Mouse (Mus musculus): ENCODE measurements around the gene Atxn2. TPM values are rescaled to one million over a fixed set of nuclear protein-coding genes. Genes with fewer than 3 reads are reported as not detected.
"Not testable (repeated sequence)": the region's sequence is repeated elsewhere in the genome, so short reads cannot be mapped to it uniquely, and the experiment has no call there.

Gene Atxn2
- total RNA-seq, 2 experiments from 2014 or later, result 248 to 251 TPM

DNA sequence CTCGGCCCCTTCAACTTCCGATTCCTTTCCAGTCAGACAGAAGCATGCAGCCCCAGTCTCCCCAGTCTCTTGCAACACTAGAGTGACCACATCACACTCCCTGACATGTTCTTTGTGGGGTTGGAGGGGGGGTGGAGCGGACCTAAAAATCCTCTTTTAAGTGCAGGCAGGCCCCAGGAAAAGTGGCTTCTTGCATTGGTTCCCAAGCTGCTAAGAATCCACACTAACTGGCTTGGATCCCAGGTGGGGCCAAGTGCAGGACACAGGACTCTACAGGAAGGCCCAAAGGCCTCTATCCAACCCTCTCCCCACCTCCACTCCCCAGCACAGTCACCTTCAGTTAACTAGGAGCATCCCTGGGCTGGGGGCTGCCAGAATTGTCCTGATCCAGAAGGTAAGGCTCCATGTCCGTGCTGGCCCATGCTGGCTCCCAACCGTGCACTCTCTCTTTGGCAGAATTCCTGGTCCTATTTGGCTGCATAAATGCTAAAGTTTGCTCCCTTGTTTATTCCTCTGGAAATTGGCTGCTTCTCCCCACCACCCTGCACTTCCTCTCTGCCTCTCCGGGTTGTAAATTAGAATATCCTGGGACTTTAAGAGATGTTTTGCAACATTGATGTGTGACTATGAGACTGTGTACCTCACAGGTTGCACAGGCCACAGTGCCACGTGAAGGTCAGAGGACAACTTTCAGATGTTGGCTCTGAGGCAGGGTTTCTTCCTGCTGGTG is 20.5 kb upstream of the Atxn2 start:
- no peak for TF ChIP-seq CTCF (IDR thresholded peaks at IDR 0.05)
- DNase-seq (ENCODE audit: extremely low spot score in 1 of 2, low spot score in 2 of 2), result no peak
- no peak overlapping the region for H3K4me3 ChIP-seq
- intact Hi-C loops (cut with DNase I), result no loop called here
- no peak overlapping the region for H3K27ac ChIP-seq

DNA sequence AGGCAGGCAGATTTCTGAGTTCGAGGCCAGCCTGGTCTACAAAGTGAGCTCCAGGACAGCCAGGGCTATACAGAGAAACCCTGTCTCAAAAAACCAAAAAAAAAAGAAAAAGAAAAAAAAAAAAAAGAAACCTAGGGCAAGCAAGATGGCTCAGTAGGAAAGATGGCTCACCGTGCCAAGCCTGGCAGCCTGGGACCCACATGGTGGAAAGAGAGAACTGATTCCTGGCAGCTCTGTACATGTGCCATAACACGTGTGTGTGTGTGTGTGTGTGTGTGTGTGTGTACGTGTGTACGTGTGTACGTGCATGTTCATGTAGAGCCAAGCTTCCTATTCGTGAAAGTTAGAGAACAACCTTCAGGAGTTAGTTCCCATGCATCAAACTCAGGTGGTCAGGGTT is 19.7 kb upstream of the Atxn2 start:
- H3K4me3 ChIP-seq; DNase-seq (ENCODE audit: extremely low spot score in 1 of 2, low spot score in 2 of 2); H3K27ac ChIP-seq; intact Hi-C loops (cut with DNase I): not testable (repeated sequence)

DNA sequence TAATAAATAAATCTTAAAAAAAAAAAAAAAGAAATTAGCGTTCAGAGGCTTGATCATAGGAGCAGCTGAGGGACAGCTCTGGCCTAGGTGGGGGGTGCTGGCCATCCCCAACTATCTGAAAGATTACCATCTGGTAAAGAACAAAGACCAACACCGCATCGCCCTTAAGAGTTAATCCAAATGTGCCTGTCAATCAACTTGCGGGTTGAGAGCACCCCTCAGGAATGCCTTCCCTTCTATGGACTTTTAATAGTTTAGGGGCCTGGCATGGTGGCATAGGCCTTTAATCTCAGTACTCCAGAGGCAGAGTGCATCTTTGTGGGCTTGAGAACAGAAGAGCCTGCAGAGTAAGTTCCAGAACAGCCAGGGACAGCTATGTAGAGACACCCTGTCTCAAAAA is 18.2 kb upstream of the Atxn2 start:
- Histone ChIP-seq H3K4me3 (no peak overlapping the region), H3K27ac (no peak overlapping the region)
- intact Hi-C loops (cut with DNase I), result no loop called here
- DNase-seq (ENCODE audit: extremely low spot score in 1 of 2, low spot score in 2 of 2), result no peak
- TF ChIP-seq CTCF (IDR thresholded peaks at IDR 0.05), result no peak

DNA sequence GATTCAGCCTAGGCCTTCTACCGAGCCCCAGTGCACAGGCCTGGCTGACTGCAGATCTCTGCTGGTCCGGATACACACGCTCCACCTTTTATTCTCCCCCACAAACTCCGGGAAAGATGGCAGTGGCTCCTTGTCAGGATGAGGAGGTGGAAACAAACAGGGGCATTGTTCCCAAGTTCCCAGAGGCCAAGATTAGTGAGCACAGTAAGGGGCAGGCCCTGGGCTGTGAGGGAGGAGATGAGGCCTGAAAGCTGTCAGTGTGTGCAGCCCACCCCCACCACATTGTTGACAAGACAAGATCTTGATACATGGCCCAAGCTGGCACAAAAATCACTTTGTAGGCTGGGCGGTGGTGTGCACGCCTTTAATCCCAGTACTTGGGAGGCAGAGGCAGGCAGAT is 14.4 kb upstream of the Atxn2 start:
- no peak overlapping the region for H3K27ac ChIP-seq
- DNase-seq (ENCODE audit: extremely low spot score in 1 of 2, low spot score in 2 of 2), result no peak
- TF ChIP-seq CTCF (IDR thresholded peaks at IDR 0.05), result no peak
- intact Hi-C loops (cut with DNase I), result no loop called here
- H3K4me3 ChIP-seq, result no peak overlapping the region

DNA sequence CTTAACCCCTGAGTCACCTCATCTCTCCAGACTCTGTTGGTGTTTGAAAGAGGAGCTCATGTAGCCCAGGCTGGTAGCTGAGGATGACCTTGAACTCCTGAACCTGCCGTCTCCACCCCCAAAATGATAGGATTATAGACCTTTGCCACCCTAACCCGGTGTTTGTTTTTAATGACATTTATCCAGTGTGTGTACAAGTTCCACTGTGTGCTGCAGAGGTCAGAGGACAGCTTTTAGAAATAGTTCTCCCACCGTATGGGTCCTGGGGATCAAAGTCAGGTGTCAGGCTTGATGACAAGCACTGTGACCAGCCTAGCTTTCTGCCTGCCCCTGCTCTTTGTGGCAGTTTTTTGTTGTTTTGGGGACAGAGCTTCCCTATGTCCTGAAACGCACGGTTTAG is 11.2 kb upstream of the Atxn2 start:
- intact Hi-C loops (cut with DNase I), result no loop called here
- TF ChIP-seq CTCF (IDR thresholded peaks at IDR 0.05), result no peak
- H3K27ac ChIP-seq, result no peak overlapping the region
- no peak overlapping the region for H3K4me3 ChIP-seq
- no peak for DNase-seq (ENCODE audit: extremely low spot score in 1 of 2, low spot score in 2 of 2)

DNA sequence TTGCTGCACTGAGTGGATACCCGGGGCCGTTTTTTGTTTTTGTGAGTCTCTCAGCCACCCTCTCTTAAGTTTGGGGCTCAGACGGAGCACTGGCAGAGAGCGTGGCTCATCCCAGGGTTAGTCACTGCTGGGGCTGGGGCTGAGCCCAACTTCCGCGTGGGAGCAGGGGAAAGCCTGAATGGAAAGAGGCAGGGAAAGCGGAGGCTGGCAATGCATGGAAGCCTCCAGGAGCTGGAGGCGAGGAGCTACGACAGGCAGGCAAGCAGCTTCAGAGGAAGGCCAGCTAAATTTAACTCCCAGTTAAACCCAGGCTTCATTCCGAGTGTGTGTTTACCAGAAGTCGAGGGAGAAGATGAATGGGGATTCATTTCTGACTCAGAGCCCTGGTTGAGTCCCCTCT is 10.6 kb upstream of the Atxn2 start:
- peak; percentile 79 to 81 for DNase-seq (ENCODE audit: extremely low spot score in 1 of 2, low spot score in 2 of 2)
- Histone ChIP-seq H3K4me3 (0 out of 2 replicates have a peak overlapping the region, but pooled peaks have one; percentile 1), H3K27ac (peak overlapping the region; percentile 50; the same call in 1 of the 2 replicates)
- intact Hi-C loops (cut with DNase I), result no loop called here
- no peak for TF ChIP-seq CTCF (IDR thresholded peaks at IDR 0.05)

DNA sequence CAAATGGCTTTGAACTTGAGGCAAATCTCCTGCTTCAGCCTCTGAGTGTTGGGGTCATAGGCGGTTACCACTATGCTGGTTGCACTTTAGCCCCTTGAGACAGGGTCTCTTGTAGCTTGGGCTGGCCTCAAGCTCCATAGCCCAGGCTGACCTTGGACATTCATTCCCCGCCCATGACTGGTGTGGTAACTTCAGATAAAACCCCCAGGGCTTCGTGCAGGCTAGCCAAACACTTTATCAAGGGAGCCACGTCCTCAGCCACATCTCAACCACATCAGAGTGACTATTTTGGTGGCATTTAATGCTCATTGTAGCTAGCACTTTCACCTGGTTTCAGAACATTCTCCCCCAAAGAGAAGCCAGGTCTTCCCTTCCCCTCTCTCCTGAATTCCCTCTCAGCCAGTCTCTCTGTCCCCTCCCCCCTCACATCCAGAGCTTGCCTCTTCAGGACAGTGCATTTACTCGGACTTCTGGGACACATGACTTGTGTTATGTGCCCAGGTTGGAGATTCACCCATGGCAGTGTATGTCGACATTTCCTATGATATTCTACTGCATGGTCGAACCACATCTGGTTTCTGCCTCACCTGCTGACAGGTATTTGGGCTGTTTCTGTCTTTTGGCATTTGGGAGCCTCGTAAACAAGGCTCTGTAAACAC is 9.9 kb upstream of the Atxn2 start:
- peak overlapping the region; percentile 50 for H3K27ac ChIP-seq
- TF ChIP-seq CTCF (IDR thresholded peaks at IDR 0.05), result no peak
- DNase-seq (ENCODE audit: extremely low spot score in 1 of 2, low spot score in 2 of 2), result no peak
- H3K4me3 ChIP-seq, result no peak overlapping the region
- intact Hi-C loops (cut with DNase I), result no loop called here

DNA sequence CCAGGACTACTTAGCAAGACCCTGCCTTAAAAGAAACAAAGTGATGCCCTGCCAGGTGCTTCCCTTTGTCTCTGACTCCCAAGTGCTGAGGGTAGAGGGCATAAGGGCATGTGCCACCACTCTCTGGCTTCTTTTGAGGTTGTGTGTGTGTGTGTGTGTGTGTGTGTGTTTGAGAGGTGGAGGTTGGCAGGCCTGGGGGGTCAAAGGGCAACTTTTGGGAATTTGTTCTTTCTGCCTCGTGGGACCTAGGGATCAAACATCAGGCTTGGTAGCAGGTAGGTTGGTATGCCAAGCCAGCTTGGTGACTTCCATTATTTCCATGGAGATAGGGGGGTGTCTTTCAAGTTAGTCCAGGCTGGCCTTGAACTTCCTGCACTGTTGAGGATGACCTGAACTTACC is 7.8 kb upstream of the Atxn2 start:
- no peak overlapping the region for H3K4me3 ChIP-seq
- no peak for DNase-seq (ENCODE audit: extremely low spot score in 1 of 2, low spot score in 2 of 2)
- H3K27ac ChIP-seq, result no peak overlapping the region
- no peak for TF ChIP-seq CTCF (IDR thresholded peaks at IDR 0.05)
- intact Hi-C loops (cut with DNase I), result no loop called here

DNA sequence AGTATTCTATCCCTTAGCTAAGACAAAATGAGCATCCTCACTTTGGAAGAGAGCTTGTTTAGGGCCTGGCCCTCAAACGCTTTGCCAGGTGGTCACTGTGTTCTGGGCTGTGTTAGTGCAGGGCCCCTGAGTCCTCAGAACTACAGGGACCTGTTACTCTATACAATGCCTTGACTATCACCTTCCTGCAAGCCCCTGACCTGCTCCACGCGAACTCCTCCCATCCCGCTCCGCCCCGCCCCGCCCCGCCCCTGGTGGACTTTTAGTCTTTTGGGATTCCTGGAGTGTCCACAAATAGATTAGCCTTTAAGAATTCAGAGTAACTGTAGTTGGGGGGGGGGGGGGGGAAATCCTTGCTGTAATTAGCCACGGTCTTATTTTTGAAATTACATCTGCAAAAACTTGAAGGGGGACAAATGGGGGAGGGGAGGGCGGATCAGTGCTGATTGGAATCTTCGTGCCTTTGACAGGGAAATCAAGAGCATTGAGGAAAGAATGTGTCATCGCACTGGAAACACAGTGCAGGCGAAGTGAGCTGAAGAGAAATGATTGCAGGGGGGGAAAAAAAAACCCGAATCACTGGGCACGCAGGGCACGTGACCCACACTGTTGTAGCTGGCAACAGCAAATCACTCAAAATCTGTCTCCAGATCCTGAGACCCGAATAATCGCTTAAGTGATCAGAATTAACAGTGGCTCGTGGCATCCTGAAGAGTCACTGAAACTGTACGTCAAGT is 6.5 kb upstream of the Atxn2 start:
- no peak for DNase-seq (ENCODE audit: extremely low spot score in 1 of 2, low spot score in 2 of 2)
- peak overlapping the region; percentile 28; the same call in 1 of the 2 replicates for H3K4me3 ChIP-seq

DNA sequence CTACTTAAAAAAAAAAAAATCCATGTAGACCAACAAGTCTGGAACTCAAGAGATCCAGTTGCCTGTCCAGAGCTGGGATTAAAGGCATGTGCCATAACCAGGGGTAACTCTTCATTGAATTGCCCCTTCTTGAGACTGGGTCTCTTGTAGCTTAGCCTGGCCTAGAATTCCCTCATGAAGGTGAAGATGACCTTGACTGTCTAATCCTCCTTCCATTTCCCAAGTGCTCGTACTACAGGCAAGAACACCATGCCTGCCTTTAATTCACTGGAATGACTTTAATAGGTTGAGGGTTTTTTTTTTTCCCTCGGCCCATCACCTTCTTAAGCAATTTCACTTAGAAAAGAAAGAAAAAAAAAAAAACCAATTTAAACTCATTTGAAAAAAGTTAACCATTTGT is 735 bp upstream of the Atxn2 start:
- peak overlapping the region; percentile 98 for H3K27ac ChIP-seq
- TF ChIP-seq CTCF (IDR thresholded peaks at IDR 0.05), result no peak
- no peak for DNase-seq (ENCODE audit: extremely low spot score in 1 of 2, low spot score in 2 of 2)
- intact Hi-C loops (cut with DNase I), result loop anchor here (2.0 to 5.0 kb wide), 2 partner anchors 50 to 127 kb away; partner anchors contain the start of genes Acad10, Brap and Sh2b3
- peak overlapping the region; percentile 79 for H3K4me3 ChIP-seq

More for the DNA sequence above, 6.5 kb upstream of the Atxn2 start:
- no peak for TF ChIP-seq CTCF (IDR thresholded peaks at IDR 0.05)
- intact Hi-C loops (cut with DNase I), result no loop called here
- H3K27ac ChIP-seq, result no peak overlapping the region

DNA sequence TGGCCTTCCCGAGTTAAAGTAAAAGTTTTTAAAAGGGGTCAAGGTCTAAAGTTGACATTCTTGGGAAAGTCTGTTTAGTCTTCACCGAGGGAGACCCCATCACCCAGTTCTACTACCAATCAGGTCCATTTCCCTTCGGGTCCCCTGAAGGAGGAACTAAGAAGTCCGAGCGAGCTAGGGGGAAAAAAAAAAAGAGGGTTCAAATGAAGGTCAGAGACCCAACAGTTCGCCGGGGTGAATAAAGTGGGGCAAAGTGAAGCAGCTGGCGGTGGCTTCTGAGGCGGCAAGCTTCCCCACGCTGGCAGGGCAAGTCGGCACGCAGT is 325 bp upstream of the Atxn2 start:
- no peak for DNase-seq (ENCODE audit: extremely low spot score in 1 of 2, low spot score in 2 of 2)
- TF ChIP-seq CTCF (IDR thresholded peaks at IDR 0.05), result no peak
- intact Hi-C loops (cut with DNase I), result loop anchor here (2.0 to 5.0 kb wide), 2 partner anchors 50 to 126 kb away; partner anchors contain the start of genes Acad10, Brap and Sh2b3
- H3K4me3 ChIP-seq, result peak overlapping the region; percentile 79
- H3K27ac ChIP-seq, result peak overlapping the region; percentile 98

DNA sequence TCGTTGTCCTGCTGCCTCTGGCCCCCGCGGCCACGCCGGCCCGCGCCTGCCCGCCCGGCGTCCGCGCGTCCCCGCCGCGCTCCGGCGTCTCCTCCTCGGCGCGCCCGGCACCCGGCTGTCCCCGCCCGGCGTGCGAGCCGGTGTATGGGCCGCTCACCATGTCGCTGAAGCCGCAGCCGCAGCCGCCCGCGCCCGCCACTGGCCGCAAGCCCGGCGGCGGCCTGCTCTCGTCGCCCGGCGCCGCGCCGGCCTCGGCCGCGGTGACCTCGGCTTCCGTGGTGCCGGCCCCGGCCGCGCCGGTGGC is 743 bp downstream of the Atxn2 start:
- no peak for DNase-seq (ENCODE audit: extremely low spot score in 1 of 2, low spot score in 2 of 2)
- Histone ChIP-seq H3K4me3 (peak overlapping the region; percentile 80), H3K27ac (peak overlapping the region; percentile 73; the same call in 1 of the 2 replicates)
- TF ChIP-seq CTCF (IDR thresholded peaks at IDR 0.05), result no peak
- intact Hi-C loops (cut with DNase I), result loop anchor here (2.0 to 5.0 kb wide), 2 partner anchors 51 to 125 kb away; partner anchors contain the start of genes Acad10, Brap and Sh2b3

Measured in left cerebral cortex, adult 2 months (tissue).